Mouse (Mus musculus) CD4-positive helper T cell, adult 2 months (primary cell): Measurements from ENCODE around the gene Lix1l.
"Not testable (repeated sequence)": the region's sequence is repeated elsewhere in the genome, so short reads cannot be mapped to it uniquely, and the experiment has no call there.

Source experiments
- DNase-seq: peaks from one replicate; pipeline ENCODE4 v3.0.0-alpha.2; 2012; ENCODE audit warnings: low read depth, missing footprints, low spot score

Gene Lix1l

GRCm38 (mm10) chr3:96629729-96630600, 29.0 kb downstream of the Lix1l start, which contains the start of gene Rbm8a:
Gene Rbm8a, plus strand, starts transcription at chr3:96629933.
- DNase-seq, result peak; percentile 96

GRCm38 (mm10) chr3:96632058-96632457, 31.1 kb downstream of the Lix1l start:
- DNase-seq, result no peak

GRCm38 (mm10) chr3:96634015-96634414, 33.1 kb downstream of the Lix1l start:
- no peak for DNase-seq

- DNase-seq, result peak; percentile 87
Observed at GRCm38 (mm10) chr3:96634928-96635879, 34.3 kb downstream of the Lix1l start, which contains the start of the genes Pex11b and Gm42957. Gene Pex11b, plus strand, starts transcription at chr3:96635376. Gene Gm42957, plus strand, starts transcription at chr3:96635474.

GRCm38 (mm10) chr3:96635906-96636305, 35.0 kb downstream of the Lix1l start:
- no peak for DNase-seq

- DNase-seq, result no peak
Observed at GRCm38 (mm10) chr3:96636448-96636847, 35.5 kb downstream of the Lix1l start.

- peak; percentile 75 for DNase-seq
Observed at GRCm38 (mm10) chr3:96639219-96639618, 38.3 kb downstream of the Lix1l start.

GRCm38 (mm10) chr3:96645018-96645649, 44.2 kb downstream of the Lix1l start, which contains the start of gene Itga10:
Gene Itga10, plus strand, starts transcription at chr3:96645584.
- no peak for DNase-seq

GRCm38 (mm10) chr3:96647365-96647764, 46.4 kb downstream of the Lix1l start:
- DNase-seq, result no peak

GRCm38 (mm10) chr3:96660901-96661300, 60.0 kb downstream of the Lix1l start:
- DNase-seq, result no peak

GRCm38 (mm10) chr3:96662731-96663316, 61.9 kb downstream of the Lix1l start:
- DNase-seq, result no peak

GRCm38 (mm10) chr3:96663432-96664239, 62.7 kb downstream of the Lix1l start:
- DNase-seq, result peak; percentile 70

- not testable (repeated sequence) for DNase-seq
Observed at GRCm38 (mm10) chr3:96665732-96666363, 64.9 kb downstream of the Lix1l start.

- DNase-seq, result no peak
Observed at GRCm38 (mm10) chr3:96666916-96667315, 66.0 kb downstream of the Lix1l start.

- peak; percentile 52 for DNase-seq
Observed at GRCm38 (mm10) chr3:96667316-96667715, 66.4 kb downstream of the Lix1l start.

GRCm38 (mm10) chr3:96668424-96669067, 67.6 kb downstream of the Lix1l start:
- no peak for DNase-seq

- peak; percentile 93 for DNase-seq
Observed at GRCm38 (mm10) chr3:96669727-96670468, 68.9 kb downstream of the Lix1l start, which contains the start of gene Ankrd35. Gene Ankrd35, plus strand, starts transcription at chr3:96670131.

- no peak for DNase-seq
Observed at GRCm38 (mm10) chr3:96671519-96671918, 70.6 kb downstream of the Lix1l start.
